Mouse (Mus musculus) retina, embryonic 14.5 days (tissue): ENCODE measurements at regions not wholly inside any gene's neighbourhood (a gene's known extent, or its start where the extent isn't known, plus 50 kb on each side); places are given as distances from the start of the nearest gene placed in this dataset.
A peak's percentile ranks its signal among the peaks of the same experiment; 100 is the strongest.

ENCODE experiments used
- DNase-seq: peaks from one replicate; pipeline ENCODE4 v3.0.0-alpha.2; 2015; ENCODE audit warnings: low spot score

DNA sequence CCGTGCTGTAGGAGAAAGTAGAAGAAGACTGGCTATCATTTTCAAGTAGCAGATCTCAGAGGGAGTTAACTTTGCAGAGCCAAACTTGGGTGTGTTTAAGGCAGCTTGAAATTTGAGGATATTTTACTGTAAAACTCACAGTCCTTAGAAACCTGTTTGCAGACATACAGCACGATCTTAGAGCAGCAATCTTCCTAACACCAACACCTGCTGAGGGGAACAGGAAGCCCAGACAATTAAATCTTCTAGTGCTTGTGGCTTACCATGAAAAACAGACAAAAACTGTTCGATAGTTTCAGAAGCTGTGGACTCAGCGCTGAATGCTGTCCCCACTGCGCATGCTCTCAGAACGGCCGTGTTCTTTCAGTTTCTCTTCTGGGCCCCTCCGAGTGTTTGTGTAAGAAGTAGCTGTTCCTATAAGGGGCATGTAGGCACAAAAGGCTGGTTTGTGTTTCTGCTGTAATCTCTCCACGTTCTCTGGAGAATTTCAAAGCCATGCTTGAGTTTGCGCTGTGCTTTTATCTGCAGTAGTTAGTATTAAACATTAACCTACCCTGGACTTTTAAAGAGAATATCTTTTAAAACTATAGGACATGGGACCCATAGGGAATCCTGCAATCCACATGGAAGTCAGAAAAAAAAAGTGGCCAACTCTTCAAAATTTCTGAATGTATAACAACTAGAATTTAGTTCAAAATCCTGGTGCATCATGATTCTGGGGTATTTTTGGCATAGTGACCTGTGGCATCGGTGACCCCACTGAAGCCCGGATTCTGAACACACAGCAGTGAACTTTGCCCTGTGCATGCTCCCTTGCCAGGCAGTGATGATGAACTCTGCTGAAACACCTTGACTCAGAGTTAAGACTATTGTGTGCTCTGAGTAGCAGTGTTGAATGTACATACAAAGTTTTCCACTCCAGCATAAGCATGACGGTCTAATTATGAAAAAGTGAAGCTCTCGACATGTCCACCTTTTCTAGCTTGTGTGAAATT is 584.4 kb downstream of the Etnk1 start:
- DNase-seq: no peak

DNA sequence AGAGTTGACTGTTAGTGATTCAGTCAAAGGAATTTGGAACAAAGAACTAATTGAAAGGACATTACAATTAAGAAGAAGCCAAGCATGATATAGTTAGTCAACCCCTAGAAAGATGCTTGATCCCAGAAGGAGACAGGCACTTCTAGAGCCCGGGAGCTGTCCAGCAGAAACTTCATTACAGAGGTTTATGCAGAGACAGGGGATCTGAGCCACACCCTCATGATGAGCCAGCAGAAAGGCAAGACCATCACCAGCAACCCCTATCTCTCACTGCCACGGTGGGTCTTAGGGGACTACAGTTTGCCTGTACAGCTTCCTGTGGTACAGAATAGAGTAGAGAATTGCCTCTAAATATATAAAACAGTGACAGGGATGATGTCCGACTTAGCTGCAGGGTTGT is 590.4 kb downstream of the Etnk1 start:
- DNase-seq: peak; percentile 2

GRCm38 (mm10) chr6:143768115-143768514 is 601.1 kb downstream of the Etnk1 start:
- DNase-seq: no peak
